Mouse (Mus musculus) embryonic facial prominence, embryonic 12.5 days (tissue): ENCODE data around the gene Snd1. TPM values are rescaled to one million over a fixed set of nuclear protein-coding genes. Genes with fewer than 3 reads are reported as not detected.
"Not testable (repeated sequence)": the region's sequence is repeated elsewhere in the genome, so short reads cannot be mapped to it uniquely, and the experiment has no call there.

ENCODE experiments used
- ATAC-seq: fragments of 200-750 bp; cut with Nextera tagmentation; 2 replicates; pipeline ENCODE4 v1.8.0; 2017; ENCODE audit not compliant: insufficient number of reproducible peaks, insufficient read depth, low FRiP score, low TSS enrichment
- H3K27ac ChIP-seq: fragments of 300-500 bp; sonication (generic); 2 replicates; pipeline ENCODE4 v1.5.1; 2016; ENCODE audit warnings: mild to moderate bottlenecking
- H3K27me3 ChIP-seq: fragments of 300-500 bp; sonication (generic); 2 replicates; pipeline ENCODE4 v1.6.1; 2016; ENCODE audit warnings: mild to moderate bottlenecking, moderate library complexity
- H3K36me3 ChIP-seq: fragments of 300-500 bp; sonication (generic); 2 replicates; pipeline ENCODE4 v1.6.1; 2016; ENCODE audit warnings: mild to moderate bottlenecking
- H3K4me1 ChIP-seq: fragments of 300-500 bp; sonication (generic); 2 replicates; pipeline ENCODE4 v1.6.1; 2016
- H3K4me2 ChIP-seq: fragments of 300-500 bp; sonication (generic); replicated peaks from 2 replicates; pipeline ENCODE4 v1.6.1; 2016; ENCODE audit warnings: mild to moderate bottlenecking, moderate library complexity
- H3K4me3 ChIP-seq: fragments of 300-500 bp; sonication (generic); 2 replicates; pipeline ENCODE4 v1.5.1; 2016; ENCODE audit warnings: mild to moderate bottlenecking
- H3K9ac ChIP-seq: fragments of 300-500 bp; sonication (generic); 2 replicates; pipeline ENCODE4 v1.6.1; 2016; ENCODE audit warnings: mild to moderate bottlenecking, moderate library complexity
- H3K9me3 ChIP-seq: fragments of 300-500 bp; sonication (generic); 2 replicates; pipeline ENCODE4 v1.6.1; 2016; ENCODE audit warnings: mild to moderate bottlenecking, moderate library complexity
- WGBS: fragments of 180-500 bp; shearing (Covaris S2); methylation state at CpG from one replicate; pipeline ENCODE4 v1.1.7; 2016; 5-methylcytosine and 5-hydroxymethylcytosine counted together
- polyA plus RNA-seq: library from polyadenylated mRNA; unstranded; fragments of >200 nt; fragmentation: Nextera tagmentation; extraction: Ambion mirVana; gene quantifications from 2 replicates; pipeline ENCODE4 v1.2.1, GENCODE M21; 2016

Snd1 gene
- polyA plus RNA-seq, 1 experiment from 2014 or later, result 133 TPM

DNA sequence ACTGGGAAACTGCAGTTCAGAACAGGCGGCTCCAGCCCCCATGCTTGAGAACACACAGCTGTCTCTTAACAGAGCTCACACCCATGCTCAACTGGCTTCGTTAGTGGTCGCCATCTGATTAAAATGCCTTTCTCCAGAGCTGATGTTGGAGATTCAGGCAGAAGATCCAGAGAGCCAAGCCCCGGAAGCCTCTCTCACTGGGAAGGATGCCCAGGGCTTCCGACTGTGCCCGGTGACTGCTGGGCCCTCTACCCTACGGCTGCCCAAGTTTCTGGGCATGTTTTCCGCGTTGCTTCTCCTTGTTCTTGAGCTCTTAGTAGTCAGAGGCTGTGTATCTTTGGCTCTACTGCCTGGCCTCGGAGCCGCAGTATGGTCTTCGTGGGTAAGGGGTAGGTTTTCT lies 447.4 kb downstream of the Snd1 start:
- Histone ChIP-seq H3K36me3 (no peaks in the 10 kb centered on the region), H3K9me3 (no peaks in the 10 kb centered on the region), H3K27ac (no peak overlapping the region), H3K4me2 (no peak overlapping the region), H3K27me3 (no peaks in the 10 kb centered on the region), H3K4me1 (peaks cover 4% of the 10 kb centered on the region; the same call in 1 of the 2 replicates), H3K9ac (no peak overlapping the region), H3K4me3 (no peak overlapping the region)
- no peak for ATAC-seq
- WGBS, result 91% methylated on average over 12 of the region's 12 CpGs

DNA sequence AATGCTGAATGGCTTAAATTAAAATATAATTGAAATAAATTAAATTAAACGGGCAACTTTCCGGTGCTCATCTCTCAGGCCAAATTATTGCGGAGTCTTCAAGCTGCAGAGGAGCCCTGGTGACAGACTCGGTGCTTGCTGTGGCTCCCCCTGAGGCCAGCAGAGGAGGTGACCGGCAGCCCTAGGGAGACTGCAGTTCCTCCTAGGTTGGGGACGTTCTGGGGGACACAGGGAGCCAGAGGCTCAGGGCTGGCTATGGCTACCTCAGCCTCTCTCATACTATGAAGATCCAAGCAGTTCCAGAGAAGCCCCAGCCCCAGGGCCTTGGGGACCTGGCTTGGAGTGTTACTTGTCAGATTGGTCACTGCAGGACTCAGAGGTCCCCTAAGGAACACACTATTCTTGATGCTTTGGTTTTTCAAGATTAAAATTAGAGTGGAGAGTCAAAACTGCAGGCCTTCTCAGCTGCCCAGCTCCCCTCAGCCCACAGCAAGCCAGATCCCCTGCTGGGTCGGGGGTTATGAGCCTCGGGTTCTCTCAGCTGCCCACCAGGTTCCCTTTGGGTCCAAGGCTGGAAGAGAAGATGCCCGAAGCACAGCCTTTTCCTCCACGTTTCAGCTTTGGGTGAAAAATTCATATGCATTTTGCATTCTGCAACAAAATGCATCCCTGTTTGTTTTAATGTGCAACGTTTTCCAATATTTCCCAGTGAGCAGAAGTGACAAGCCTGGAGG lies 448.3 kb downstream of the Snd1 start:
- no peaks in the 10 kb centered on the region for H3K36me3 ChIP-seq
- no peaks in the 10 kb centered on the region for H3K4me1 ChIP-seq
- 75% methylated on average over 11 of the region's 11 CpGs for WGBS
- H3K27ac ChIP-seq, result no peak overlapping the region
- no peak overlapping the region for H3K9ac ChIP-seq
- H3K4me3 ChIP-seq, result no peak overlapping the region
- no peaks in the 10 kb centered on the region for H3K9me3 ChIP-seq
- ATAC-seq, result no peak
- no peaks in the 10 kb centered on the region for H3K27me3 ChIP-seq
- H3K4me2 ChIP-seq, result no peak overlapping the region

DNA sequence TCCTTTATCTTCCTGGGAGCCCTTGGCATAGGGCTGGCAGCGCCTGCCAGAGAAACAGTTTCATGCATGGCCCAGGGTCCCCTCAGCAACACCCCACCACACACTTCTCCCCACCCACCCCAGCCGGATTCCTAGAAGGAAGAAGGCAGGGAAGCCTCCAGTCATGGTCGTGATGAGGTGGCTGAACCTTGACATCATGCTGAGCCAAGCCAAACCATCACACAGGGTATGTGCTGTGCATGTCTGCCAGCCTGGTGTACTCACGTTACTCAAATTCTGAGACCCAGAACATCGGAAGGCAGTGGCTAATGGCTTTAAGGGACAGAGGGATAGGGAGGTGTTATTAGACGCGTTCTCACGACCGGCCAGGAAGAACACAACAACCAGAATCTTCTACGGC lies 448.9 kb downstream of the Snd1 start:
- no peak for ATAC-seq
- H3K9ac ChIP-seq, result no peak overlapping the region
- no peaks in the 10 kb centered on the region for H3K4me1 ChIP-seq
- no peaks in the 10 kb centered on the region for H3K36me3 ChIP-seq
- no peak overlapping the region for H3K4me3 ChIP-seq
- no peaks in the 10 kb centered on the region for H3K9me3 ChIP-seq
- no peak overlapping the region for H3K27ac ChIP-seq
- H3K4me2 ChIP-seq, result no peak overlapping the region
- 90% methylated on average over 10 of the region's 10 CpGs for WGBS
- H3K27me3 ChIP-seq, result no peaks in the 10 kb centered on the region

DNA sequence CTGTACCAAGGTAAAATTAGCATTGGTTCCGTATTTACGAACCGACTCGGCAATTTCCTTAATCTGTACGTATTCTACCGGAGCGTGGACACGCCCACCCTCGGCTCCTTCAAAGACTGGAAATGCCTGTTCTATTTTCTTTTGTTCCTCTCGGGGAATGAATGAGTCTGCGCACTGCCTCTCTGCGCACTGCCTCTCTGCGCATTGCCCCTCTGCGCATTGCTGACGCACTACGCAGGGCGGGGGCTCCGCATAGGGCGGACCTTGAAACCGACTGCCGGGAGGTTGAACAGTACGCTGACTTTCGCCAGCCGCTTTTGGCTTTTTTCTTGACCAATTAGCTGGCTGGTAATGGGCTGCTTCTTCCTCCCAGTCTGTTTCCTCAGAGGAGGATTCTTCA lies 453.0 kb downstream of the Snd1 start:
- H3K36me3 ChIP-seq, H3K27me3 ChIP-seq, H3K4me3 ChIP-seq, H3K9me3 ChIP-seq, H3K27ac ChIP-seq, ATAC-seq, H3K9ac ChIP-seq, H3K4me2 ChIP-seq: not testable (repeated sequence)
- WGBS, result 92% methylated on average over 11 of the region's 24 CpGs
- H3K4me1 ChIP-seq, result peaks cover 17% of the 10 kb centered on the region

DNA sequence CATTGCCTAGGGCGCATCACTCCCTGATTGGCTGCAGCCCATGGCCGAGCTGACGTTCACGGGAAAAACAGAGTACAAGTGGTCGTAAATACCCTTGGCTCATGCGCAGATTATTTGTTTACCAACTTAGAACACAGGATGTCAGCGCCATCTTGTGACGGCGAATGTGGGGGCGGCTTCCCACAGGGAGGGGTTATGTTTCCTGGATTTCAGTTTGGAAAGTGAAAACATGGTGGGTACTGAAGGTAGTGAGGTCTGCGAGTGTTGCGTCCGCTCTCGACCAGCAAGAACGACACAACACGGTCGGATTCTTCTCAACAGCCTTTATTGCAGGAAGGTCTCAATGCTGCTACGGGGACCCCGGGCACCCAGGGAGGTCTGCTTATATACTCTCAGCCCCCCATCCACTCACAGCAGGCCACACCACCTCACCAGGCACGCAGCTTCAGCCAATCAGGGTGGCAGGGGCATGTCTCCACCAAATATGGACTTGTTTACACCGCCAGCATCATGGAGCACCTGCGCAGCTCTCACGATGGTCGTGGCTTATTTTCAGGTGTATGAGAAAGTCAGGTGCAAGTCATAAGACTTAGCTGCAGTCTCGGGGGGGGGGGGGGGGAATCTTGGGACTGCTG lies 454.3 kb downstream of the Snd1 start:
- not testable (repeated sequence) for H3K27ac ChIP-seq, ATAC-seq, H3K4me3 ChIP-seq, H3K9ac ChIP-seq, H3K36me3 ChIP-seq, H3K27me3 ChIP-seq, H3K9me3 ChIP-seq
- 72% methylated on average over 20 of the region's 25 CpGs for WGBS
- Histone ChIP-seq H3K4me1 (peaks cover 17% of the 10 kb centered on the region), H3K4me2 (0 out of 2 replicates have a peak overlapping the region, but pooled peaks have one; percentile 13)

DNA sequence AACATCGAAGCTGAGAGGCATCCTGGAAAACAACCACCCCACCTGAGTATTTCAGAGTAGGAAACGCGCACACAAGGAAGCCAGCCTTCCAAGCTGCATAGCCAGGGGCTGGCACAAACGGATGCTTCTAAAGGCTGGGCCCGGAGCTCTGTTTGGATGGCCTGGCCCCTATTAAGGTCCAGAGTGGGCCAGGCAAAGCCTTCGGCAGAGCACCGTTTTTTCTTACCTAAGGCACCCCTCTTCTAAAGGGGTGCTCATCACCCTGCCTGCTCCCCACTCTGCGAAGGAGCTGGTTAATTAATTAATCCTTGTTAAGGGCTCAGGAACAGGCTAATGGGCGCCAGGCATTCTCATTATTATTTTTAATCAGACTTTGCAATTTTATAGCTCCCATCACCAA lies 456.3 kb downstream of the Snd1 start:
- H3K4me1 ChIP-seq, result peaks cover 17% of the 10 kb centered on the region
- H3K27me3 ChIP-seq, result no peaks in the 10 kb centered on the region
- H3K27ac ChIP-seq, result no peak overlapping the region
- no peak overlapping the region for H3K4me3 ChIP-seq
- peak overlapping the region; percentile 55 for H3K4me2 ChIP-seq
- H3K36me3 ChIP-seq, result no peaks in the 10 kb centered on the region
- ATAC-seq, result no peak
- H3K9ac ChIP-seq, result no peak overlapping the region
- 17% methylated on average over 9 of the region's 9 CpGs for WGBS
- H3K9me3 ChIP-seq, result no peaks in the 10 kb centered on the region

DNA sequence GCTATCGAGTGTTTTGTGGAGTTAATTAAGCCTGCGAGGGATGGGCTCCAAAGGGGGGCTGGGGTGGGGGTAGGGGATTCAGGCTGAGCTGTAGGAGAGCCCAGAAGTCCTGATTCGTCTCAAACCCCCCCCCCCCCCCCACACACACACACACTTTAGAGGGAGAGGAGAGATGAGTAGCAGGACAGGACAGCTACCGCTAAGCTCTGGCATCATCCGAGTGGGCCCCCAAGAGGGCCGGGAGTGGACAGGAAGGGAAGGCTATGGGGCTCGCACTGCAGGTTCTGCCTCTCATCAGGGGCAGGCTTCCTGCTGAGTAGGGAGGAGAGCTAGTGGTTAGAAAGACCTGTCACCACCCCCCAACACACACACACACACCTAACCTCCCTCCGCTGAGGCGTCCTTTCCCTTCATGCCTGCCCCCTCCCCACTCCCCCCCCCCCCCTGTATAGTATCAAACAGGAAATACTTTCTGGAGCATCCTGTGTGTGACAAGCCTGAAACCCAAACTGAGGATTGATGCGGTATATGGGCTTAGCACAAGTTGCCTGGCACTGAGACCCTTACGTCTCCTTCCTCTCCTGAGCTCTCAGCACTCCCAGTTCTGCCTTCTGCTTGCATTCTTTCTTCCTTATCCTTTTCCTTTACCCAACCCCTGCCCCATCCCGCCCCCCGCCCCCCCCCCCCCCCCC lies 456.8 kb downstream of the Snd1 start:
- Histone ChIP-seq H3K4me2 (peak overlapping the region; percentile 55), H3K27ac (no peak overlapping the region), H3K4me1 (peaks cover 17% of the 10 kb centered on the region), H3K27me3 (no peaks in the 10 kb centered on the region), H3K9ac (no peak overlapping the region), H3K9me3 (no peaks in the 10 kb centered on the region), H3K4me3 (peak overlapping the region; percentile 24), H3K36me3 (no peaks in the 10 kb centered on the region)
- peak; percentile 69; the same call in 1 of the 2 replicates for ATAC-seq
- WGBS, result 2% methylated on average over 11 of the region's 13 CpGs

DNA sequence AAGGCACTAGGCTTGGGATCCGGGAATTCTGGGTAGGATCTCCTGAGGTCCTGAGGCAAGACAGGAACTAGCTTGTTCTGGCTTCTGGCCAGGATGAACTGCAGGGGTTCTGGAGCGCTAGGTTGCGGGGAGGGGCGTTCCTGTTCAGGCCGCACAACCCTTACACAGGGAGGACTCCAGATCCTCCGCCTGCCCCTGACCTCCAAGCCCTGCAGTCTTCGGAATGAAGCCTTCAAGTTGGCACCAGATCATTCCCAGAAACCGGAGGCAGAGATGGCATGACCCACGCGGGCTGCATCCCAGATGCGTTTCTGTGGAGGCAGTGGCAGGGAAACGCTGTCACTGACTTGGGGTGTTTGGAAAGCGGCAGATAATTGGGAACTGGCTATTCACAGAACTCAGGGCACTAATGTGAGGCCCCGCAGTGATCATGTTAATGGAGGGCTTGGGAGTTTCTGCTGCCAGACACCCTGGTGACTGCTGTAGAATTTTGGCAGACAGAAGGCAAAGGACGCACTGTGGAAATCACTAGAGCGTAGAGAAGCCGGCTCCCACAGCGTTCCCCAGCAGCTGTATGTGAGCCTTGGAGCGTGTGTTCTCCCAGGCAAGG lies 457.5 kb downstream of the Snd1 start:
- H3K27ac ChIP-seq, result 0 out of 2 replicates have a peak overlapping the region, but pooled peaks have one; percentile 46
- H3K9ac ChIP-seq, result no peak overlapping the region
- H3K9me3 ChIP-seq, result no peaks in the 10 kb centered on the region
- peak overlapping the region; percentile 55 for H3K4me2 ChIP-seq
- no peak; the same call in 1 of the 2 replicates for ATAC-seq
- H3K36me3 ChIP-seq, result no peaks in the 10 kb centered on the region
- H3K4me3 ChIP-seq, result peak overlapping the region; percentile 24
- H3K27me3 ChIP-seq, result no peaks in the 10 kb centered on the region
- 7% methylated on average over 18 of the region's 19 CpGs for WGBS
- peaks cover 17% of the 10 kb centered on the region for H3K4me1 ChIP-seq

DNA sequence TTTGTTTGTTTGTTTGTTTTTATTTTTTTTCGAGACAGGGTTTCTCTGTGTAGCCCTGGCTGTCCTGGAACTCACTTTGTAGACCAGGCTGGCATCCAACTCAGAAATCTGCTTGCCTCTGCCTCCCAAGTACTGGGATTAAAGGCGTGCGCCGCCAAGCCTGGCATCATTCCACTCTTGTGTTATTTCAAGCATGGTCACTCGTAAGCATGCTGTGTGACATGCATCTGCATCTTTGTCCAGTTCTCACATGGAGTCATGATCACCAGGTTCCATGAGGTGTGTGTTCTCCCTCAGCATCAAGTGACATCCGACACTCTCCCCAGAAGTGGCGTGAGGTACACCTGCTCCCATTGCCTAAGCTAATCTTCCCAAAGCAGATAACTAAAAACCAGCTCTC lies 460.8 kb downstream of the Snd1 start:
- WGBS, result 88% methylated on average over 7 of the region's 7 CpGs
- Histone ChIP-seq H3K9ac (no peak overlapping the region), H3K27ac (no peak overlapping the region), H3K36me3 (no peaks in the 10 kb centered on the region), H3K4me2 (no peak overlapping the region), H3K4me1 (peaks cover 17% of the 10 kb centered on the region), H3K4me3 (no peak overlapping the region), H3K9me3 (no peaks in the 10 kb centered on the region), H3K27me3 (no peaks in the 10 kb centered on the region)
- no peak for ATAC-seq

DNA sequence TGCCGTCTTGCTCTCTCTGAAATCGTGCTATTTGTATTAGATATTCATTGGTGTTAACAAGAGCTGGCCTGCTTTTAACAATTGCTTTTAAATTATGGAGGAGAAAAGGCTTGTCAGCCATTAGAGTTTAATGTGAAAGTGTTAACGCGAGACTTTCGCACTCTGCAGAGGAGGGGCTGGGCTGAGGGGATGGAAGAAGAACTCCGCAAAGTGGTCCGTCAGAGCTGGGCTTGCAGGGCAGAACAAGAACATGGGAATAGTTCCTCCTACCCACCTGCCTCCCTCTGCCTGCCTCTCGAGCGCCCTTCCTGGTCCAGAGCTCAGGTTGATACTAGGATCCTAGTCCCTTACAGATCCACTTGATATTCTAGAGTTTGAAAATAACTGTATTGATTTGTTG lies 472.3 kb downstream of the Snd1 start:
- H3K4me3 ChIP-seq, result no peak overlapping the region
- H3K4me1 ChIP-seq, result no peaks in the 10 kb centered on the region
- H3K9ac ChIP-seq, result no peak overlapping the region
- no peak overlapping the region for H3K4me2 ChIP-seq
- no peaks in the 10 kb centered on the region for H3K9me3 ChIP-seq
- no peaks in the 10 kb centered on the region for H3K27me3 ChIP-seq
- WGBS, result 69% methylated on average over 9 of the region's 9 CpGs
- no peak overlapping the region for H3K27ac ChIP-seq
- H3K36me3 ChIP-seq, result no peaks in the 10 kb centered on the region
- ATAC-seq, result no peak

DNA sequence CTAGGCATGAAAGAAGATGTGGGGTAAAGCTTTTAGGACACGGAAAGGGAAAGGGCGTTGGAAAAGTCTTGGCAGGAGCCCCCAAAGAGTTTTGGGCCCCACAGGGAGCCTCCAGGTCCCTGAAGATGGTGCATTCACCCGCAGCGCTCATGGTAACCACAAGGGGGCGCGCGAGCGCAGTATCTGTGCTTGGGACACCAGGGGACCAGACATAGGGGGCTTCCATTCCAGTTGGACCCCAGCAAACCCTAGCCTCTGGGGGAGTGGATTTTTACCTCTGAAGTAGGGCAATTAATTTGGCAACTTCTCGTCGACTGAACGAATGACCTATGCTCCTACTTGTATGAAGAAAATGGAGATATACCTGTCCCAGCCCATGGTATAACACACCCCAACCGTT lies 474.3 kb downstream of the Snd1 start:
- H3K4me2 ChIP-seq, result no peak overlapping the region
- no peaks in the 10 kb centered on the region for H3K9me3 ChIP-seq
- no peaks in the 10 kb centered on the region for H3K4me1 ChIP-seq
- H3K9ac ChIP-seq, result no peak overlapping the region
- no peak overlapping the region for H3K4me3 ChIP-seq
- H3K27me3 ChIP-seq, result no peaks in the 10 kb centered on the region
- ATAC-seq, result no peak
- H3K36me3 ChIP-seq, result no peaks in the 10 kb centered on the region
- H3K27ac ChIP-seq, result no peak overlapping the region
- WGBS, result 19% methylated on average over 12 of the region's 12 CpGs
